Mouse (Mus musculus) hindbrain, embryonic 12.5 days (tissue): ENCODE data around the gene Tmprss15. TPM values are rescaled to one million over a fixed set of nuclear protein-coding genes. Genes with fewer than 3 reads are reported as not detected.

Source experiments
- polyA plus RNA-seq: library from polyadenylated mRNA; unstranded; fragments of >200 nt; fragmentation: Nextera tagmentation; extraction: Ambion mirVana; gene quantifications from 2 replicates; pipeline ENCODE4 v1.2.1, GENCODE M21; 2016

The Tmprss15 gene
- polyA plus RNA-seq, 1 experiment from 2014 or later: not detected

Other genes starting within 250 kb of the Tmprss15 start
- gene Chodl, start 160.1 kb downstream of the Tmprss15 start, polyA plus RNA-seq: 6.1 and 8.3 TPM in 2 replicates